Mouse (Mus musculus) testis, adult 2 months (tissue): ENCODE measurements around the gene Arhgef2. TPM values are rescaled to one million over a fixed set of nuclear protein-coding genes. Genes with fewer than 3 reads are reported as not detected.

ENCODE experiments used
- H3K27ac ChIP-seq: fragments of 200-500 bp; 2 replicates; pipeline ENCODE4 v1.5.1; 2012; ENCODE audit warnings: low read depth, low read length; ENCODE audit not compliant: control insufficient read depth, insufficient read depth
- H3K27me3 ChIP-seq: fragments of 200-500 bp; 2 replicates; pipeline ENCODE4 v1.6.1; 2012; ENCODE audit warnings: mild to moderate bottlenecking, low read length, moderate library complexity; ENCODE audit not compliant: control insufficient read depth, insufficient read depth
- H3K36me3 ChIP-seq: fragments of 200-500 bp; 2 replicates; pipeline ENCODE4 v1.6.1; 2012; ENCODE audit warnings: mild to moderate bottlenecking, low read length; ENCODE audit not compliant: control insufficient read depth, insufficient read depth
- H3K4me1 ChIP-seq: fragments of 200-500 bp; 2 replicates; pipeline ENCODE4 v1.6.1; 2012; ENCODE audit warnings: low read length; ENCODE audit not compliant: control insufficient read depth, insufficient read depth
- H3K4me3 ChIP-seq: fragments of 200-500 bp; 2 replicates; pipeline ENCODE4 v1.5.1; 2012; ENCODE audit warnings: low read depth, mild to moderate bottlenecking, low read length, moderate library complexity, mixed read lengths; ENCODE audit not compliant: control insufficient read depth
- CTCF ChIP-seq: fragments of 200-500 bp; IDR thresholded peaks from 2 replicates; pipeline ENCODE4 v1.5.1; 2012; ENCODE audit warnings: low read depth, mild to moderate bottlenecking, inconsistent platforms, low read length, moderate library complexity; ENCODE audit not compliant: control insufficient read depth, insufficient read depth, insufficient replicate concordance
- POLR2A ChIP-seq: fragments of 200-500 bp; IDR thresholded peaks from 2 replicates; pipeline ENCODE4 v1.6.1; 2012; ENCODE audit warnings: low read depth, mild to moderate bottlenecking, inconsistent platforms, low read length, moderate library complexity; ENCODE audit not compliant: control insufficient read depth
- polyA plus RNA-seq: library from polyadenylated mRNA; depleted of rRNA; stranded (reverse); fragments of >200 nt; gene quantifications from 2 replicates; pipeline ENCODE4 v1.2.3, GENCODE M21; 2012

Gene Arhgef2
- polyA plus RNA-seq, 1 experiment, result 512 TPM

- no peaks in the 10 kb centered on the region for H3K36me3 ChIP-seq
- H3K27ac ChIP-seq, result no peak overlapping the region
- no peak overlapping the region; the same call in 1 of the 2 replicates for H3K4me3 ChIP-seq
- TF ChIP-seq CTCF (no peak), POLR2A (no peak)
- H3K27me3 ChIP-seq, result no peaks in the 10 kb centered on the region
- peaks cover 4% of the 10 kb centered on the region for H3K4me1 ChIP-seq
Observed at GRCm38 (mm10) chr3:88622941-88623345, 17.2 kb downstream of the Arhgef2 start.

DNA sequence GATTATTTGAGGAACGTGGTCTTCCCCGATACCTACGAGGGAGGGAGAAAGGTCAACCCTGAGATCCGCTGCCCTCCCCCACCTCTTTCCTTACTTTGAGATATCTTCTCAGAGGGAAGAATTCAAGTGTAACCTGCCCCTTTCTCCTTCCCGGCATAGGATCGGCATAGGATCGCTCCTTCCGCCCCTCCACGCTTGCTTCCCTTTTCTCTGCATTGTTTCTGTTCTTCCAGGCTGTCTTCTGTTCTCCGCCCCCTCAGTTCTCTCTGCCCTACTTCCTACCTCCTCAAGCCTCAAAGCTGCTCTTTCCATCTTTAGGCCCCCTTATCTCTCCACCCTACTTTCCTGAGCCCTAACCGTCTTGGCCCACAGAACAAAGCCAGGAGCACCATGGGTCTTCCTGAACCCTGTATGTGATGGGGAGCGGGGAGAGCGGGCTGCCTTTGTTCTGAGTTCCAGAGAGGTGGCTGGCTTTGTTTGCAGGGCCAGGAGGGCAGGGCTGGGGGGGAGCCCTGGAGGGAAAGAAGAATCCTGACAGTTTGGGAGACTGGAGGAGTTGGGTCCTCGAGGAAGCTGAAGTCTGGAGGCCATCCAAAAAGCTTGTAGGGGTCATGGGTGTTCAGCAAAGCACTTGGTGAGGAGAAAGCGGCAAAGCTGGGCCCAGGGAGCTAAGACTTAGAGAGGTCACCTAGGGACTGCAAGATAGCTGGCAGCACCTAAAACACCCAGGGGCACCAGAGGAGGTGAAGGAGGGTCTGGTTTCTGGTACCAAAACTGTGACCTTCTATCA is 17.8 kb downstream of the Arhgef2 start:
- TF ChIP-seq POLR2A (no peak), CTCF (no peak)
- H3K4me1 ChIP-seq, result peaks cover 6% of the 10 kb centered on the region
- no peaks in the 10 kb centered on the region for H3K36me3 ChIP-seq
- no peak overlapping the region for H3K4me3 ChIP-seq
- H3K27ac ChIP-seq, result no peak overlapping the region
- no peaks in the 10 kb centered on the region for H3K27me3 ChIP-seq

DNA sequence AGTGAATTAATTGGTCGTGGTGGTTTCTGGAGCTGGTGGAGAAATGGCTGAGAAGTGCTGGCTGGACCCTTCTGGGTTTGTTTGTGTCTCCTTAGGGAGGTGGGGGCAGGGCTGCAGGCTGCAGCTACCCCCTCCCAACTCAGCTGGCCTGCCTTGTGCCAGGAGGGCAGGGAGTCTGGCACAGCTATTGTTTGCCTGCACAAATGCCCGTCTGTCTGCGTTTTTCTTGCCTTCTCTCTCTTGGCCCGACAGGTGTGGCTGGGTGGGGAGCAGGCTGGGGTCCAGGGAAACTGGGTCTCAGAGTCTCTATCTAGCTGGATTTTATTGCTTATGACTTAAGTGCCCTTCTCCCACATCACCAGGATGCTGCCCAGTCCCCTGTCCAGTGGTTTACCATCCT is 18.6 kb downstream of the Arhgef2 start:
- Histone ChIP-seq H3K36me3 (no peaks in the 10 kb centered on the region), H3K4me3 (no peak overlapping the region), H3K27ac (no peak overlapping the region), H3K27me3 (no peaks in the 10 kb centered on the region), H3K4me1 (peaks cover 6% of the 10 kb centered on the region)
- TF ChIP-seq POLR2A (no peak), CTCF (no peak)

DNA sequence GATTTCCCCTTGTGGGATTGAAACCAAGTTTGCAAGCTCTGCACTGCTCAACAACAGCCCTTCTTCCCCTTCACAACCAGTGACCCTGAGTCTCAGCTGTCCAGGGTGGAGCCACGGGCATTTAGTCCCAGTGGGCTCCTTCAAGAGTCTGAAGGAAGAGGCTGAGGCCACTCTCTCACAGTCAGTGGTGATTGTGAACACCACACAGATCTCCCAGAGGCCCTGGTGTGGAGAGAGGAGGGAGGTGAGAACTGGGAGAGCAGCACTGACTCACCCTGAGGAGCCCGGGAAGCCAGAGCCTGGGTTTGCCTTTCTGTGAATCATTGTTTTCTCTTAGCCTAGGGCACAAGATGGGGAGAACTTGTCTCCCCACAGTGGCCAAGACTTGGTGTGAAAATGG is 19.2 kb downstream of the Arhgef2 start:
- TF ChIP-seq POLR2A (no peak), CTCF (no peak)
- Histone ChIP-seq H3K4me3 (no peak overlapping the region), H3K27me3 (no peaks in the 10 kb centered on the region), H3K27ac (no peak overlapping the region), H3K36me3 (no peaks in the 10 kb centered on the region), H3K4me1 (peaks cover 6% of the 10 kb centered on the region)

DNA sequence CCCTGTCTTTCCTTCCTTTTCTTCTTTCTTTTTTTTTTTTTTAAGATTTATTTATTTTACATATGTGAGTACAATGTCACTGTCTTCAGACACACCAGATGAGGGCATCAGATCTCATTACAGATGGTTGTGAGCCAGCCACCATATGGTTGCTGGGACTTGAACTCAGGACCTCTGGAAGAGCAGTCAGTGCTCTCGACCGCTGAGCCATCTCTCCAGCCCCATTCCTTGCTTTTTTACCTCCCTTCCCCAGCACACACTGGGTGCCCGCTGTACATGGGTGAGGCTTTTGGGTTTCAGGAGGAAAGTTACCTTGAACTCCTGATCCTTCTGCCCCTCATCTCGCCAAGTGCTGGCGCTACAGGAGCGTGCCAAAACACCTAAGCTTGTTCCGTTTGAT is 19.8 kb downstream of the Arhgef2 start:
- H3K4me1 ChIP-seq, result peaks cover 6% of the 10 kb centered on the region
- no peak for TF ChIP-seq CTCF
- no peak for TF ChIP-seq POLR2A
- no peak overlapping the region for H3K4me3 ChIP-seq
- no peak overlapping the region for H3K27ac ChIP-seq
- H3K36me3 ChIP-seq, result no peaks in the 10 kb centered on the region
- H3K27me3 ChIP-seq, result no peaks in the 10 kb centered on the region

DNA sequence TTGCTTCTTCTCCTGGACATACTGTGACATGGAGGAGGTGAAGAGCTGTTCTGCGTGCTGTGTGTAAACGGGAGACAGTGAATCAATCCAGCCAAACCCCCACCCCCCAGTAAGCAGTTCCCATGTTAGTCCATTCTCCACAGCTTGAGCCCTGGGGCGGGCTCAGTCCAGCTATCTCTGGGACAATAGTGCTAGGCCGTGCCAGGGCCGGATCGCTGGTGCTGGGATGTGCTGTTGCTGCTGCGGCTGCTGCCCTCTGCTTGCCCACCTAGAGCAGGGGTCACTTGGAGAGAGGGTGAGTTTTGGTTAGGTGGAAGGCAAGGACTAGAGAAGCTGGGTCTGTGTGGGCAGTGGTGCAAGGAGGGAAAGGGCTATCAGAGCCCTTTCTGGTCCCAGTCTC is 20.6 kb downstream of the Arhgef2 start:
- Histone ChIP-seq H3K36me3 (no peaks in the 10 kb centered on the region), H3K27ac (no peak overlapping the region), H3K4me1 (peaks cover 4% of the 10 kb centered on the region), H3K27me3 (no peaks in the 10 kb centered on the region), H3K4me3 (no peak overlapping the region)
- no peak for TF ChIP-seq CTCF
- no peak for TF ChIP-seq POLR2A

DNA sequence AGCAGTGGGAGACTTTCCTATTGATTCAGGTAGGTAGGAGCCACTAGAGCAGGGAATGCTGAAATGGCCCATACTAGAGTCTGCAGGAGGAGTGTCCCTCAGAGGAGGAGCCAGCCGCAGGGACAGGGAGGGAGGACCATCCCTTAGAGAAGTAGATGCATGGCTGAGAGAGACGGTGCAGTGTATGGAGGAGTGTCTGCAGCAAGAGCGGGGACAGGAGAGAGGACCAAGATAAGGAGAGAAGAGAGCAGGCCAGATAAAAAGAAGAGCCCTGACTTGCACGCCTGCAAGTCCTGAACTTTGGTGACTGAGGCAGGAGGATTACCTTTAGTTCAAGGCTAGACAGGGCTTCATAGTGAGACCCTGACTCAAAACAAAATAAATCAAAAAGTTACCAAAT is 21.3 kb downstream of the Arhgef2 start:
- Histone ChIP-seq H3K36me3 (no peaks in the 10 kb centered on the region), H3K27me3 (no peaks in the 10 kb centered on the region), H3K4me3 (no peak overlapping the region), H3K27ac (no peak overlapping the region), H3K4me1 (peaks cover 4% of the 10 kb centered on the region)
- TF ChIP-seq CTCF, result no peak
- no peak for TF ChIP-seq POLR2A
